Mouse (Mus musculus) thymus, postnatal 25 days (tissue): Measurements from ENCODE around the gene Tm9sf1.

Experiments
- DNase-seq: peaks from one replicate; pipeline ENCODE4 v3.0.0; 2022

Tm9sf1 gene

GRCm38 (mm10) chr14:55634874-55635522, 8.6 kb downstream of the Tm9sf1 start:
- DNase-seq, result no peak

GRCm38 (mm10) chr14:55629312-55629711, 14.3 kb downstream of the Tm9sf1 start:
- peak; percentile 82 for DNase-seq

- no peak for DNase-seq
These were observed 15.4 kb downstream of the Tm9sf1 start for GRCm38 (mm10) chr14:55628077-55628827.

GRCm38 (mm10) chr14:55618486-55619195, 25.0 kb downstream of the Tm9sf1 start:
- DNase-seq, result no peak

- no peak for DNase-seq
These were observed 25.8 kb downstream of the Tm9sf1 start, which contains the start of gene Rec8 for GRCm38 (mm10) chr14:55617822-55618221. Gene Rec8, plus strand, starts transcription at chr14:55618037.

- no peak for DNase-seq
These were observed 26.8 kb downstream of the Tm9sf1 start for GRCm38 (mm10) chr14:55616844-55617243.

- no peak for DNase-seq
These were observed 27.7 kb downstream of the Tm9sf1 start for GRCm38 (mm10) chr14:55615876-55616275.

GRCm38 (mm10) chr14:55614565-55615178, 28.9 kb downstream of the Tm9sf1 start:
- no peak for DNase-seq

GRCm38 (mm10) chr14:55613346-55613745, 30.3 kb downstream of the Tm9sf1 start:
- no peak for DNase-seq

- DNase-seq, result no peak
These were observed 35.3 kb downstream of the Tm9sf1 start for GRCm38 (mm10) chr14:55608339-55608738.

GRCm38 (mm10) chr14:55605743-55606459, 37.7 kb downstream of the Tm9sf1 start:
- DNase-seq, result no peak

- no peak for DNase-seq
These were observed 38.8 kb downstream of the Tm9sf1 start for GRCm38 (mm10) chr14:55604823-55605222.

- DNase-seq, result peak; percentile 97
These were observed 39.7 kb downstream of the Tm9sf1 start for GRCm38 (mm10) chr14:55603633-55604576.

GRCm38 (mm10) chr14:55603271-55603632, 40.4 kb downstream of the Tm9sf1 start, which contains the start of gene Irf9:
Gene Irf9, plus strand, starts transcription at chr14:55603571.
- DNase-seq, result no peak

- no peak for DNase-seq
These were observed 44.9 kb downstream of the Tm9sf1 start for GRCm38 (mm10) chr14:55598521-55599390.

GRCm38 (mm10) chr14:55596036-55596690, 47.4 kb downstream of the Tm9sf1 start:
- no peak for DNase-seq

GRCm38 (mm10) chr14:55592226-55592625, 51.4 kb downstream of the Tm9sf1 start:
- no peak for DNase-seq

GRCm38 (mm10) chr14:55591331-55591891, 52.2 kb downstream of the Tm9sf1 start, which contains the start of gene Rnf31:
Gene Rnf31, plus strand, starts transcription at chr14:55591708.
- DNase-seq, result peak; percentile 87

- peak; percentile 73 for DNase-seq
These were observed 52.8 kb downstream of the Tm9sf1 start, which contains the start of gene Psme2 for GRCm38 (mm10) chr14:55590748-55591330. Gene Psme2, minus strand, starts transcription at chr14:55591113.
